Mouse (Mus musculus): ENCODE measurements around the gene Nfatc2ip.

Gene Nfatc2ip

DNA sequence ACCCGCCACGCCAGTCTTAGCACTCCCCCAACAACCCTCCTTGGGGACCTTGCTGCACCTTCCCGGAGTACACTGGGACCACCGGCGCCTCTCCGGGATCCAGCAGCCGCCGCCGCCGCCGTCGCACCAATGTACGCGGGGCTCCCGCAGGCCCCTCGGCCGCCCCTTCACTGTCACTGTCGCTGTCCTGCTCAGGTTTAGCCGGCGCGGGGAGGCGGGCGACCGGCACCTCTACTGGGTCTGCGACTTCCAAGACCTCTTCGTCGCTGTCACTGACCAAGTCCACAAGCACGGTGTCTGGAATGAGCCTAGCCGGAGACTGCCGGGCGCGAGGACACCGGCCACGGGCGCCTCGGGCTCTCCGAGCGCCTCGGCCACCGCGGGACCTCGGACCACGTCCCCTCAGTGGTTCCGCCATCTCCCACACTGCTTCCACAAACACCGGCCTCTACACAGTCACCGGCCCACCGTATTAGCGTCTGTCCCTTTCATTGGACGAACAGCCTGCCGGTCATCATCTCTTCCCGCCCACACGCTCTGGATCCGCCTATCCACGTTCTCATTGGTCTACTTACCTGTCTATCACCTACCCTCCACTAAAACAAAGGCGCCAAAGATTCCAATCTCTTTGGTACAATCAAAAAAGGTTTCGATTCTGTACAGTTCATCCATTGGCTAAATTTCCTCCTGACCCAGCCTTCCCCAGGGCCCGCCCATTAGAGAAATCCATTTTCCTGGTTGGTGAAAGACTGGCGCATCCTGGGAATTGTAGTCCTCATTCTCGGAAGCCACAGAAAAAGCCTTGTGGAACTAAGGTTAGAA is at the start of gene Nfatc2ip:
Gene Nfatc2ip, minus strand, starts transcription at position 440 of the 822 bp plus-strand sequence.
- DNase-seq (ENCODE audit: low spot score) = peak; percentile 71

DNA sequence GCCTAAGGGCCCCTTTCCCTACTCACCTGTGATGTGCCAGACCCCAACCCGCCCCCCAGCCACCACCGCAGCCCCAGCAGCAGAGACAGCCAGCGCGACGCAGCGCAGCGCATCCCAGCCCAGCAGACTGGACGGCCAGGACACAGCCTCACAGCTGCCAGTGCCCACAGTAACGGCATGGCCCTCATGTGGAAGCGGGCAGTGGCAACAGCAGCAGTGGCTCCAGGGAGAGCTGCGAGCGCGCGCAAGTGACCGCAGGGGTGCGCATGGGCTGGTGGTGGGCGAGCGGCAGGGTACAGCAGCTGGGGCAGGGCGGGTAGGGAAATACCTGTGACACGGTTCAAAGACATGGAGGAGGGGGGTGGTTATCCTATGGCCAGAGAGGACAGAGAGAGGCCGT is 49.7 kb upstream of the Nfatc2ip start:
- DNase-seq (ENCODE audit: low spot score) = no peak

DNA sequence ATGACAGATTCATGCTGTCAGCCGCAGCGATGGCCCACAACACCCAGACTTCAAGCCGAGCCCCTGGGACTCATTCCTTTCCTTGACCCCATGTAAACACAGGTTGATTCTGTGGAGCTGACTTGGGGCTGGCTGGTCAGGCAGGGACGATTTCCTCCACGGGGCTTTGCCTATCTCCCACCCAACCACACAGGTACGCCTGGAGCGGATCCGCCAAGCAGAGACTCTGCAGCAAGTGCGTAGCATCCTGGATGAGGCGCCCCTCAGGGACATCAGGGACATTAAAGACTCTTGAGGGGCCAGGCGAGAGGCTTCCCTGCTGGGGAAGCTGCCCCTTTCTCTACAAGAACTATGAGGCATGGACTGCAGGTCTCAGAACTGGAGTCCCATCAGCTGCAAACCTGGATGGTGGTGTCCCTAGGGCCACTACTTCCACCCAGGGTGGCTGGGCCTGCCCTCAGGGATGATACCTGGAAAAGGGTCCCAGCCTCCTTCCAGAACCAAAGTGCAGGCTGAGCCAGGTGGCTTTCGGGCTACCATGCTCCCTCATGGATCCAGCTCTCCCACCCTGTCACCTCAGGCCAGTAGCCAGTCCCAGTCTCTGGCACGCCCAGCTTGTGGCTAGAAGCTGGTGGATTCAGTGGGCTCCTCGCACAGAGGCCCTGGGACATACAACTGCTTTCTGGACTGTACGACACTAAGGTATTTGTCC is 48.7 kb upstream of the Nfatc2ip start:
- DNase-seq (ENCODE audit: low spot score) = no peak

DNA sequence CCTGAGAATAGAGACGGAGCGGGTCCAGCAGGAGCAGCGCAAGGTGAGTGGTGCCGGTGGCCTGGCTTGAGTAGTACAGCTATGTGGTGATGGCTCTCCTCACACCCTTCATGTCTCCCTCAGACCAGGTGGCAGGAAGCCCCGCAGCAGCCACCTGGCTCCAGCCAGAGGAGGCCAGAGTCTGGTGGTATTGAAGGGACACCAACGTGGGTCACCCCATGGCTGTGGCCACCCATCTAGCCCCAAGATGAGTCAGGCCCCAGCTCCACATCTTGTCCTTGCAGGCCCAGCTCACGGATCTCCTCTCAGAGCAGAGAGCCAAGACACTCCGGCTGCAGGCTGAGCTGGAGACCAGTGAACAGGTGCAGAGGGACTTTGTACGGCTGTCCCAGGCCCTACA is 48.0 kb upstream of the Nfatc2ip start:
- DNase-seq (ENCODE audit: low spot score) = no peak

GRCm38 (mm10) chr7:126443997-126444396 is 47.5 kb upstream of the Nfatc2ip start:
- no peak for DNase-seq (ENCODE audit: low spot score)

GRCm38 (mm10) chr7:126440134-126440533 is 43.6 kb upstream of the Nfatc2ip start:
- DNase-seq (ENCODE audit: low spot score) = no peak

GRCm38 (mm10) chr7:126436851-126437250 is 40.3 kb upstream of the Nfatc2ip start:
- DNase-seq (ENCODE audit: low spot score) = no peak

GRCm38 (mm10) chr7:126435801-126436200 is 39.3 kb upstream of the Nfatc2ip start:
- no peak for DNase-seq (ENCODE audit: low spot score)

DNA sequence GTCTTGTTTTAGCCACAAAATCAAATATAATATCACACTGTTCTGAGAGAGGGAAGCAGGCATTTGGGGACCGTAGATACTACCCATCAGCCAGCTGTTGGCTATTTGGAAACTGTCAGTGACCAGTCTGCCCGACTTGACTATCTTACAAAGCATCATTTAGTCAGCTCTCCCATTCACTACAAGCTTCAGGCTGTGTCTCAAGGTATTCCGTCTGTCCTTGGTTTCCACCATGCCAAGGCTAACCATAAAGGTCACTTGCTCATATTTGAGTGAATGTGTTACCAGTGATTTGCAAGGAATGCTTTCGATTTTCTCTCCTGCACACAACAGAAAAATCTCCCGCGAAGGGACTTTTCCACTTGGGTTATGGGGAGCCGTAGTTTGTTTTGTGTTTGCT is 38.2 kb upstream of the Nfatc2ip start:
- DNase-seq (ENCODE audit: low spot score) = no peak

DNA sequence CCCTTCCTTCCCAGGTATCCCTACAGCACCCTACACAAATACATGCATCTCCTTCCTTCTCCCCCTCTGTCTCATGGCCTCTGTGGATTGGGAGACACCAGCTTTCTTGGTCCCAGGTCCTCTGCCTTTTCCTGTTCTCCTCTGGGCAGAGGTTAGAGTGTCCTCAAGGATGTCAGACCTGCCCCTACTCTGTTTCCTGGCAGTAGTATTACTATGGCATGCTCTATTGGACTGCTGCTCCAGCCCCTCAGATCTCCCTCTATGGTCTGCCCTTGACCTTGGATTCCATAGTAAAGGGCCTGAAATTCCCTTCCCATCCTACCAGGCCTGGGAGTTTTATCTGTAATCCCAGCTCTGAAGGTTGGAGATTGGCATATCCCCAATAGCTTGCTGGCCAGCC is 33.6 kb upstream of the Nfatc2ip start:
- no peak for DNase-seq (ENCODE audit: low spot score)

DNA sequence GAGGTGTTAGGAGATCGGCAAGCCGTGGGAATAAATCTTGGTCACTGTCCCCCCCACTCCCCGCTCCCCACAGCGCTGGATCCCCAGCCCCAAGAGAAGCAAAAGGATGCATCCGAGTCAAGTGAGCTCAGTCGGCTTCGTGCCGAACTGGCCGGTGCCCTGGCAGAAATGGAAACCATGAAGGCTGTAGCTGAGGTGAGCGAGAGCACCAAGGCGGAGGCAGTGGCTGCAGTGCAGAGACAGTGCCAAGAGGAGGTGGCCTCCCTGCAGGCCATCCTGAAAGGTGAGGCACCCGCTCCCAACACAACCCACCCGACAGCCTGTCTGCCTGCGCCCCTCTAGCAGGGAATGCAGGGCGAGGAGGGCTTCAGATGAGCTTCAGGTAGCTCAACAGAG is 33.0 kb upstream of the Nfatc2ip start:
- DNase-seq (ENCODE audit: low spot score) = no peak

- DNase-seq (ENCODE audit: low spot score) = peak; percentile 96
Observed at GRCm38 (mm10) chr7:126428631-126429502, 32.3 kb upstream of the Nfatc2ip start, which contains the start of gene Rabep2. TSS of gene Rabep2 (plus strand) at chr7:126428759.

DNA sequence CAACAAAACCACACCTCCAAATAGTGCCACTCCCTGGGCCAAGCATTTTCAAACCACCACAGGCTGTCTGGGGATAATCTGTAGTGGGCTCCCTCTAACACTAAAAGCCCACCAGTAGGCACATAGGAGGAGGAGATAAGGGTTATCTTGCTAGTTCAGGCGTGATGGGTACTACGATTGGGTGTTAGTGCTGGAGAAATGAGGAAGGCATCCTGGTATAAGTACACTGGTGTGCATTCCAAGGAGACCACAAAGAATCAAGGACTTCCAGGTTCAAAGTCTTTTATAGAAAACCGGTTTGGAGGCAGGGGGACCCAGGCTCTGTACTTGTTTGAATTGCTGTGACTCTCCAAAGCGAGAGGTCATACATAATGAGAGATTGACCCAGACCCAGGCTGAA is 31.6 kb upstream of the Nfatc2ip start:
- DNase-seq (ENCODE audit: low spot score) = no peak

GRCm38 (mm10) chr7:126427323-126427860 is 30.9 kb upstream of the Nfatc2ip start:
- no peak for DNase-seq (ENCODE audit: low spot score)

GRCm38 (mm10) chr7:126424161-126424560 is 27.6 kb upstream of the Nfatc2ip start:
- DNase-seq (ENCODE audit: low spot score) = no peak

- DNase-seq (ENCODE audit: low spot score) = no peak
Observed at GRCm38 (mm10) chr7:126421756-126422155, 25.2 kb upstream of the Nfatc2ip start.

DNA sequence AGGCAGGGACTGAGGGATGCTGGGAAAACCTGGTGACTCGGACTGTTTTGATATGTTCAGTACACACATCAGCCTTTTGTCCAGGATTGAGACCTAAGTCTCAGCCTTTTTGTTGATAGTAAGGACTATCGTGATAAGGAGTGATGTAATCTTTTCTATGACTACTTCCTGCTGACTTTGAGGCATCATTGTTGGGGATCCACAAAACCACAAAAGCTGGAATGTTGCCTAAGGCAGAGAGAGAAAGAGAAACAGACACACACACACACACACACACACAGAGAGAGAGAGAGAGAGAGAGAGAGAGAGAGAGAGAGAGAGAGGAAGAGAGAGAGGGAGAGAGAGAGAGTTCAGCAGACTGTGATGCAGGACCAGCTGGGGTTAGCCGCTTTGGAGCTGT is 22.0 kb upstream of the Nfatc2ip start:
- DNase-seq (ENCODE audit: low spot score) = no peak

DNA sequence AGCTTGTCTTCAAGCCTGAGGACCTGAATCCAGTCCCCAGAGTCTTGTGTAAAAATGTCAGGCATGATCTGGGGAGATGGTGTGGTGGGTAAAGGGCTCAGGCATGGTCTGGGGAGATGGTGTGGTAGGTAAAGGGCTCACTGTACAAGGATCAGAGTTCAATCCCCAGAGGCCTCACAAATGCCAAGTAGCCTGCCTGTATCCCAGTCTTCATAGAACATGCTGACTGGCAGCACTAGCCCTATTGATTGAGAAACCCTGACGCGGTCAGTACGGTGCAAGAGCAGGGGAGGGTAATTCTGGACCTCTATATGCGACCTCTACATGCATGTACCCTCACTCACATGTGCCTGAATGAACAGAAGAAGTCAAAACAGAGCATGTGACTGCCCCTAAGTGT is 21.1 kb upstream of the Nfatc2ip start:
- no peak for DNase-seq (ENCODE audit: low spot score)

DNA sequence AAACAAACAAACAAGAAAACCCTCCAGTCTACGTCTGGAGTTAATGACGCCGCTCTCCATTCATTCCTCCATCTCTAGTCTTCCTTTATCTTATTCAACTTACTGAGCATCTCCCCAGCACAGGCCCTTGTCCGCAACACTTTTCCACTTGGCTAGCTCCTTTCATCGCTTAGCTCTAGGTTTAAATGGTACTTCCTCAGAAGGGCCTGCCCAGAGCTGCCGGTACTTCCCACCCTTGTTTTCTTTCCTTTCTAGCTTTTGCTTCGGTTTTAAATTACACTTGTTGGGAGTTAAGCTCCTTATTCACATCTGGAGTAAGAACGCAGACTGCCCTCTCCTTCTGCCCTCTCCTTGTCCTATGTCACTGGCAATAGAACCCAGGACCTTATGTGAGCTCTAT is 20.5 kb upstream of the Nfatc2ip start:
- DNase-seq (ENCODE audit: low spot score) = no peak

GRCm38 (mm10) chr7:126416615-126417014 is 20.1 kb upstream of the Nfatc2ip start:
- DNase-seq (ENCODE audit: low spot score) = no peak

- no peak for DNase-seq (ENCODE audit: low spot score)
Observed at GRCm38 (mm10) chr7:126414725-126415124, 18.2 kb upstream of the Nfatc2ip start, which contains the start of gene Cd19. TSS of gene Cd19 (minus strand) at chr7:126414889.

DNA sequence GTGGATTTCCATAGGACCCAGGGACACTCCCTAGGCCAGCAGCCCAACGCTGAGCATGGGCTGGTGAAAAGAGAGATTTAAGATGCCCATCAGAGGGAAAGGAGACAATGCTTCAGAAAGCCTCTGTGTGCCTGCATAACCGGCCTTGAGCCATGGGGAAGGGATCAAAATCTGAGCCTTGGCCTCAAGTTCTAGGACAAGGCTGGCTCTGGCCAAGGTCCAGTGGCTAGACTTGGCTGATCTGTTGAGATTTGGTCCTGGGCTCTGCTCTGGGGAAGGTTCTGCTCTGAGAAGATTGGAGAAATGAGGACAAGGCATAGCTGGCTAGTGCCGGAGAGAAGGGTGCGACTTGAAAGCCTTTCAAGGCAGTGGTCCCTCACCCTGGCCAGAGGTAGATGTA is 14.5 kb upstream of the Nfatc2ip start:
- no peak for DNase-seq (ENCODE audit: low spot score)

All from urinary bladder, postnatal 10 days (tissue).